Mouse (Mus musculus) skeletal muscle tissue, adult 2 months (tissue): Measurements from ENCODE around the gene Sema3g.

ENCODE experiments used
- DNase-seq: peaks from one replicate; pipeline ENCODE4 v3.0.0-alpha.2; 2012; ENCODE audit warnings: low read depth, low spot score

Gene Sema3g

GRCm38 (mm10) chr14:31217666-31218065 is at the start of gene Sema3g:
Gene Sema3g (plus strand): TSS chr14:31217860.
- DNase-seq = no peak

GRCm38 (mm10) chr14:31168425-31168824 is 49.2 kb upstream of the Sema3g start, which contains the start of gene Stab1:
Gene Stab1 (minus strand): TSS chr14:31168641.
- DNase-seq = peak; percentile 36

GRCm38 (mm10) chr14:31169508-31169907 is 48.2 kb upstream of the Sema3g start:
- DNase-seq = no peak

GRCm38 (mm10) chr14:31170963-31171362 is 46.7 kb upstream of the Sema3g start:
- DNase-seq = no peak

- DNase-seq = no peak
These were observed 46.3 kb upstream of the Sema3g start for GRCm38 (mm10) chr14:31171386-31171785.

- no peak for DNase-seq
These were observed 45.8 kb upstream of the Sema3g start for GRCm38 (mm10) chr14:31171821-31172220.

GRCm38 (mm10) chr14:31172781-31173455 is 44.7 kb upstream of the Sema3g start:
- DNase-seq = no peak

- no peak for DNase-seq
These were observed 44.1 kb upstream of the Sema3g start for GRCm38 (mm10) chr14:31173537-31173936.

- no peak for DNase-seq
These were observed 40.4 kb upstream of the Sema3g start for GRCm38 (mm10) chr14:31177287-31177686.

- no peak for DNase-seq
These were observed 39.9 kb upstream of the Sema3g start for GRCm38 (mm10) chr14:31177715-31178114.

GRCm38 (mm10) chr14:31179677-31180365 is 37.8 kb upstream of the Sema3g start:
- DNase-seq = peak; percentile 66

- DNase-seq = no peak
These were observed 36.1 kb upstream of the Sema3g start for GRCm38 (mm10) chr14:31181512-31181911.

- no peak for DNase-seq
These were observed 34.8 kb upstream of the Sema3g start for GRCm38 (mm10) chr14:31182786-31183290.

GRCm38 (mm10) chr14:31183541-31183940 is 34.1 kb upstream of the Sema3g start:
- no peak for DNase-seq

GRCm38 (mm10) chr14:31184195-31184594 is 33.5 kb upstream of the Sema3g start:
- DNase-seq = no peak

- DNase-seq = no peak
These were observed 31.0 kb upstream of the Sema3g start for GRCm38 (mm10) chr14:31186656-31187055.

GRCm38 (mm10) chr14:31188771-31189181 is 28.9 kb upstream of the Sema3g start:
- peak; percentile 65 for DNase-seq

- DNase-seq = no peak
These were observed 28.3 kb upstream of the Sema3g start for GRCm38 (mm10) chr14:31189348-31189747.

GRCm38 (mm10) chr14:31191936-31192335 is 25.7 kb upstream of the Sema3g start:
- no peak for DNase-seq

- DNase-seq = no peak
These were observed 23.9 kb upstream of the Sema3g start for GRCm38 (mm10) chr14:31193791-31194190.

- DNase-seq = no peak
These were observed 23.2 kb upstream of the Sema3g start for GRCm38 (mm10) chr14:31194441-31194840.

- peak; percentile 81 for DNase-seq
These were observed 22.7 kb upstream of the Sema3g start for GRCm38 (mm10) chr14:31194891-31195513.
